Mouse (Mus musculus): ENCODE results near the gene Rnf114. TPM values are rescaled to one million over a fixed set of nuclear protein-coding genes. Genes with fewer than 3 reads are reported as not detected.

The Rnf114 gene
- polyA plus RNA-seq, 1 experiment from 2014 or later: 77.0 TPM

GRCm38 (mm10) chr2:167540477-167541110 is 48.1 kb downstream of the Rnf114 start:
- WGBS: 32% methylated on average over 12 of the region's 12 CpGs
- H3K4me1 ChIP-seq (replicated peaks; ENCODE audit: insufficient read depth, low read length): peaks cover 22% of the 10 kb centered on the region
- DNase-seq (ENCODE audit: low spot score): peak; percentile 28

DNA sequence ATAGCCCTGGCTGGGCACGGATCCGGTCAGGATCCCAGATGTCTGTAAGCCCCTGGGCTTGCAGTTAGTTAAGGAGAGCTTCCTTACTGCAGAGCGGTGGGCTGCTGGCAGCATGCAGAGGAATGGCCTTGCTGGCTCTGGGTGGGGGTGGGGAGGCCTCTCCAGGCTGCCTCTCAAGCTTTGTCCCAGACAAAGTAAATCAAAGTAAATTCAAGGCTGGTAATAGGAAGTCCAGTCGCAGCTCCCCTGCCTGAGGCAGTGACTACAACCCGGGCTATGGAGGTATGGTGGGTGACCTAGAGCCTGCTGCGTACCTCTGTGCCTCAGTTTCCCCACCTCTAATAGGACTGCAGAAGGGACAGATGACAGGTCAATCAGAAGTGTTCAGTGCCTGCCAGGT is 48.9 kb downstream of the Rnf114 start:
- DNase-seq (ENCODE audit: low spot score): peak; percentile 8

More at GRCm38 (mm10) chr2:167540477-167541110, 48.1 kb downstream of the Rnf114 start:
- ATAC-seq (replicated peaks; ENCODE audit: low FRiP score, low read depth): no peak
- no peaks in the 10 kb centered on the region for H3K27me3 ChIP-seq (ENCODE audit: insufficient read depth, low read length)
- H3K9me3 ChIP-seq (replicated peaks; ENCODE audit: low read length): no peaks in the 10 kb centered on the region
- peak overlapping the region; percentile 65 for H3K27ac ChIP-seq
- H3K9ac ChIP-seq (ENCODE audit: low read depth, low read length): peak overlapping the region; percentile 59
- H3K4me3 ChIP-seq (replicated peaks; ENCODE audit: low read depth, low read length): peak overlapping the region; percentile 44
- no peaks in the 10 kb centered on the region for H3K36me3 ChIP-seq (ENCODE audit: insufficient read depth, low read length)
- peak overlapping the region; percentile 60 for H3K4me2 ChIP-seq (ENCODE audit: low read length)
- no peak for TF ChIP-seq CTCF (IDR thresholded peaks at IDR 0.05; ENCODE audit: low read depth)

GRCm38 (mm10) chr2:167541761-167542160 is 49.3 kb downstream of the Rnf114 start:
- H3K4me1 ChIP-seq (replicated peaks; ENCODE audit: insufficient read depth, low read length): peaks cover 22% of the 10 kb centered on the region

More for the DNA sequence above, 48.9 kb downstream of the Rnf114 start:
- no peak for ATAC-seq (replicated peaks; ENCODE audit: low FRiP score, low read depth)
- no peak for TF ChIP-seq CTCF (IDR thresholded peaks at IDR 0.05; ENCODE audit: low read depth)
- Histone ChIP-seq H3K4me3 (replicated peaks; ENCODE audit: low read depth, low read length) (peak overlapping the region; percentile 44), H3K4me2 (ENCODE audit: low read length) (peak overlapping the region; percentile 60), H3K36me3 (ENCODE audit: insufficient read depth, low read length) (no peaks in the 10 kb centered on the region), H3K27me3 (ENCODE audit: insufficient read depth, low read length) (no peaks in the 10 kb centered on the region), H3K27ac (peak overlapping the region; percentile 65), H3K9ac (ENCODE audit: low read depth, low read length) (peak overlapping the region; percentile 59; the same call in 1 of the 2 replicates), H3K4me1 (replicated peaks; ENCODE audit: insufficient read depth, low read length) (peaks cover 22% of the 10 kb centered on the region), H3K9me3 (replicated peaks; ENCODE audit: low read length) (no peaks in the 10 kb centered on the region)
- 22% methylated on average over 6 of the region's 6 CpGs for WGBS

DNA sequence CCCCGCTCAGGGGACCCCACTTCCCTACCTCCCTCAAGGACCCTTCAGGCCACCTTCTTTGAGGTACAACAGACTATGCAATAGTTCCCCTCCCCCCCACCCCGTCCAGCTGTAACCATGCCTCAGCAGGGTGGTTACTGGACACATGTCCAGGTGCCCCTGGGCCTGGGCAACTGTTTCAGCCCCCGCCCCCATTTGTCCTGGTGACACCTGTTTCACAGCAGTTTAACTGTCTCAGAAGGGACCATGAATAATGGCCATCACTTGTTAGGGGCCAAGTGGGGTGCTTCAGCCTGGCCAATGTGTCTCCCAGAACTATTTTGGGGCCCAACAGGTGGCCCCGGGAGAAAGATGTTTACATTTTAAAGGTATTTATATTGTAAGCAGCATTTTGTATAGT is 49.9 kb downstream of the Rnf114 start:
- H3K4me1 ChIP-seq (replicated peaks; ENCODE audit: insufficient read depth, low read length): peaks cover 22% of the 10 kb centered on the region

More at GRCm38 (mm10) chr2:167541761-167542160, 49.3 kb downstream of the Rnf114 start:
- DNase-seq (ENCODE audit: low spot score) (no peak), ATAC-seq (replicated peaks; ENCODE audit: low FRiP score, low read depth) (no peak)
- peak overlapping the region; percentile 44; the same call in 1 of the 2 replicates for H3K4me3 ChIP-seq (replicated peaks; ENCODE audit: low read depth, low read length)
- WGBS: 73% methylated on average over 12 of the region's 12 CpGs
- no peaks in the 10 kb centered on the region for H3K36me3 ChIP-seq (ENCODE audit: insufficient read depth, low read length)
- peak overlapping the region; percentile 60 for H3K4me2 ChIP-seq (ENCODE audit: low read length)
- peak overlapping the region; percentile 65 for H3K27ac ChIP-seq
- no peak for TF ChIP-seq CTCF (IDR thresholded peaks at IDR 0.05; ENCODE audit: low read depth)
- H3K27me3 ChIP-seq (ENCODE audit: insufficient read depth, low read length): no peaks in the 10 kb centered on the region
- H3K9ac ChIP-seq (ENCODE audit: low read depth, low read length): peak overlapping the region; percentile 59; the same call in 1 of the 2 replicates
- H3K9me3 ChIP-seq (replicated peaks; ENCODE audit: low read length): no peaks in the 10 kb centered on the region

DNA sequence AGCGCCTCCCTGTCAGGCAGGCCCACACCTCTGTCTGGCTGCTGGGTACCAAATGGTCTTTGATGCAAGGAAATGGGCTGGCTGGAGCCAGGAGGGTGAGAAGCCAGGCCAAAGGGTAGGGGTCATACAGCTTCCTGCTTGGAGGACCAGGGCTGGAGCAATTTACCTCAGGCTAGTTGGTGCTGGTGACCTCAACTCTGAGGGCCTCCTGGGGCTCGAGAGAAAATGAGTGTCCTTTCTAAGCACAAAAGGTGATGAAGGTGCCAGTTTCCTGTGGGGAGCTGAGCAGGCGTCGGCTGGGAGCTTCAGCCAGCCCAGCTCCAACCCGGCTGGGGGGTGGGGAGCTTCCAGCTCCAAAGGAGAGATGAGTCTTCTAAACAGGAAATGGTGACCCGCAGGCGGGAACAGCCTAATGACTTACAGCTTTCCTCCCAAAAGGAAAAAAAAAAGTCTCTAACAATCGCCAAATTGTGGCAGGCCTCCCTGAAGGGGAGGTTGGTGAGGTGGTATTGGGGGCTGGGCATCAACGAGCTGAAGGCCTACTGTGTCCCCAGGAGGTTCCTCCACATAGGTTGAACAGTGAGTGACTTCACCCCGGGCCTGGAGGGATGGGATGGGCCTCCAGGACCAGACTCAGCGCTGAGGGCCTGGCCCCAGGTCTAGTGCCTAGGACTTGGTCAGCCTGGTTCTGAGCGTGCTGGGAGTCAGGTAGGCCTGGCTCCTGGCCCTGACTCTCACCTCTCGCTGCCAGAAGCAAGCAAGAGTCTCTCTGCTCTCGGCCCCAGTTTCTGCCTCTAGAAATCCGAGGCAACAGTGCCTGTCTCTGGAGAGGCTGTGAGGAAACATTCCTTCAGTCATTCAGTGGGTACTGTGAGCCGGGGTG is 50.9 kb downstream of the Rnf114 start:
- ATAC-seq (replicated peaks; ENCODE audit: low FRiP score, low read depth): no peak
- TF ChIP-seq CTCF (IDR thresholded peaks at IDR 0.05; ENCODE audit: low read depth): no peak
- Histone ChIP-seq H3K4me2 (ENCODE audit: low read length) (peak overlapping the region; percentile 11; the same call in 1 of the 2 replicates), H3K36me3 (ENCODE audit: insufficient read depth, low read length) (no peaks in the 10 kb centered on the region), H3K9me3 (replicated peaks; ENCODE audit: low read length) (no peaks in the 10 kb centered on the region), H3K4me3 (replicated peaks; ENCODE audit: low read depth, low read length) (no peak overlapping the region), H3K4me1 (replicated peaks; ENCODE audit: insufficient read depth, low read length) (peaks cover 22% of the 10 kb centered on the region), H3K27ac (peak overlapping the region; percentile 89), H3K9ac (ENCODE audit: low read depth, low read length) (peak overlapping the region; percentile 18; the same call in 1 of the 2 replicates), H3K27me3 (ENCODE audit: insufficient read depth, low read length) (no peaks in the 10 kb centered on the region)
- peak; percentile 82 for DNase-seq (ENCODE audit: low spot score)
- 14% methylated on average over 16 of the region's 16 CpGs for WGBS

More for the DNA sequence above, 49.9 kb downstream of the Rnf114 start:
- Histone ChIP-seq H3K27ac (peak overlapping the region; percentile 65; the same call in 1 of the 2 replicates), H3K9me3 (replicated peaks; ENCODE audit: low read length) (no peaks in the 10 kb centered on the region), H3K4me3 (replicated peaks; ENCODE audit: low read depth, low read length) (no peak overlapping the region), H3K4me2 (ENCODE audit: low read length) (0 out of 2 replicates have a peak overlapping the region, but pooled peaks have one; percentile 60), H3K36me3 (ENCODE audit: insufficient read depth, low read length) (no peaks in the 10 kb centered on the region), H3K9ac (ENCODE audit: low read depth, low read length) (no peak overlapping the region), H3K27me3 (ENCODE audit: insufficient read depth, low read length) (no peaks in the 10 kb centered on the region)
- no peak for DNase-seq (ENCODE audit: low spot score)
- TF ChIP-seq CTCF (IDR thresholded peaks at IDR 0.05; ENCODE audit: low read depth): no peak
- 56% methylated on average over 4 of the region's 4 CpGs for WGBS
- ATAC-seq (replicated peaks; ENCODE audit: low FRiP score, low read depth): no peak

DNA sequence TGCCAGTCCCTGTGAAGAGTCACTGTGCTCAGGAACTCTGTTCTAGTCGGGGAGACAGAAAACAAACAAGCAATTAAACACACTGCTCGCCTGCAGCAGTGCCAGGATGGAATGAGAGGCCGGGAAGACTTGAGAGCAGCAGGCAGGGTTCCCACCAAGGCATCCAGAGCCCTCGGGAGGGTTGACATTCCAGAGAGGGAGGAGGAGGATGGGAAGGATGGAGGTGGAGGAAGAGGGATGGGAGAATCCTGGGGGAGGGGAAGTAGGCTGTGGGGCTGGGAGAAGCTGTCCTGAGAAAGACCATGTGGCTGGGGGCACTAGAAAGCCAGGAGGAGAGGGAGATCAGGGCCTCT is 51.5 kb downstream of the Rnf114 start:
- H3K36me3 ChIP-seq (ENCODE audit: insufficient read depth, low read length): no peaks in the 10 kb centered on the region
- 0 out of 2 replicates have a peak overlapping the region, but pooled peaks have one; percentile 18 for H3K9ac ChIP-seq (ENCODE audit: low read depth, low read length)
- H3K27me3 ChIP-seq (ENCODE audit: insufficient read depth, low read length): no peaks in the 10 kb centered on the region
- 3% methylated on average over 4 of the region's 4 CpGs for WGBS
- H3K4me1 ChIP-seq (replicated peaks; ENCODE audit: insufficient read depth, low read length): peaks cover 22% of the 10 kb centered on the region
- ATAC-seq (replicated peaks; ENCODE audit: low FRiP score, low read depth) (0 out of 2 replicates have a peak, but pooled peaks have one; percentile 9), DNase-seq (ENCODE audit: low spot score) (peak; percentile 75)
- H3K9me3 ChIP-seq (replicated peaks; ENCODE audit: low read length): no peaks in the 10 kb centered on the region
- no peak overlapping the region for H3K4me2 ChIP-seq (ENCODE audit: low read length)
- no peak overlapping the region for H3K4me3 ChIP-seq (replicated peaks; ENCODE audit: low read depth, low read length)
- H3K27ac ChIP-seq: peak overlapping the region; percentile 89
- TF ChIP-seq CTCF (IDR thresholded peaks at IDR 0.05; ENCODE audit: low read depth): no peak
